Mouse (Mus musculus) large intestine, adult 2 months (tissue): Measurements from ENCODE around the gene Myo15b. TPM values are rescaled to one million over a fixed set of nuclear protein-coding genes. Genes with fewer than 3 reads are reported as not detected.

Experiments used
- DNase-seq: peaks from one replicate; pipeline ENCODE4 v3.0.0-alpha.2; 2012; ENCODE audit warnings: low read depth, low spot score
- WGBS: fragments of 180-500 bp; shearing (Covaris S2); methylation state at CpG from one replicate; pipeline ENCODE4 v1.1.7; 2018; 5-methylcytosine and 5-hydroxymethylcytosine counted together
- polyA plus RNA-seq: library from polyadenylated mRNA; depleted of rRNA; stranded (reverse); fragments of >200 nt; gene quantifications from 2 replicates; pipeline ENCODE4 v1.2.3, GENCODE M21; 2012

The Myo15b gene
- polyA plus RNA-seq, 1 experiment, result 696 TPM

- DNase-seq, result no peak
- WGBS, result 59% methylated on average over 13 of the region's 13 CpGs
These were observed 270 bp upstream of the Myo15b start for GRCm38 (mm10) chr11:115857936-115858335.

GRCm38 (mm10) chr11:115859143-115859945, 1.1 kb downstream of the Myo15b start:
- DNase-seq, result no peak
- WGBS, result 1% methylated on average over 74 of the region's 75 CpGs

GRCm38 (mm10) chr11:115863895-115864294, 5.7 kb downstream of the Myo15b start:
- DNase-seq, result no peak
- 75% methylated on average over 8 of the region's 8 CpGs for WGBS

GRCm38 (mm10) chr11:115869393-115869792, 11.2 kb downstream of the Myo15b start:
- 32% methylated on average over 8 of the region's 8 CpGs for WGBS
- peak; percentile 78 for DNase-seq

- peak; percentile 79 for DNase-seq
- 29% methylated on average over 4 of the region's 4 CpGs for WGBS
These were observed 14.2 kb downstream of the Myo15b start for GRCm38 (mm10) chr11:115872437-115872836.

- 88% methylated on average over 3 of the region's 3 CpGs for WGBS
- no peak for DNase-seq
These were observed 17.7 kb downstream of the Myo15b start for GRCm38 (mm10) chr11:115875935-115876334.

GRCm38 (mm10) chr11:115876438-115876837, 18.2 kb downstream of the Myo15b start:
- no peak for DNase-seq
- WGBS, result 68% methylated on average over 5 of the region's 5 CpGs

- 23% methylated on average over 6 of the region's 6 CpGs for WGBS
- peak; percentile 91 for DNase-seq
These were observed 19.1 kb downstream of the Myo15b start for GRCm38 (mm10) chr11:115877174-115877755.

GRCm38 (mm10) chr11:115878071-115878470, 19.9 kb downstream of the Myo15b start:
- peak; percentile 69 for DNase-seq
- WGBS, result 35% methylated on average over 8 of the region's 8 CpGs

- WGBS, result 24% methylated on average over 5 of the region's 5 CpGs
- no peak for DNase-seq
These were observed 22.8 kb downstream of the Myo15b start for GRCm38 (mm10) chr11:115881002-115881401.

GRCm38 (mm10) chr11:115883251-115883650, 25.0 kb downstream of the Myo15b start:
- 49% methylated on average over 17 of the region's 17 CpGs for WGBS
- DNase-seq, result no peak

GRCm38 (mm10) chr11:115884361-115884760, 26.2 kb downstream of the Myo15b start:
- 50% methylated on average over 3 of the region's 3 CpGs for WGBS
- no peak for DNase-seq

- DNase-seq, result no peak
- 52% methylated on average over 11 of the region's 11 CpGs for WGBS
These were observed 27.1 kb downstream of the Myo15b start for GRCm38 (mm10) chr11:115885281-115885680.

GRCm38 (mm10) chr11:115886446-115886845, 28.2 kb downstream of the Myo15b start:
- no peak for DNase-seq
- 92% methylated on average over 11 of the region's 11 CpGs for WGBS

- WGBS, result 90% methylated on average over 5 of the region's 5 CpGs
- DNase-seq, result no peak
These were observed 29.8 kb downstream of the Myo15b start for GRCm38 (mm10) chr11:115888020-115888419.

GRCm38 (mm10) chr11:115889159-115889558, 31.0 kb downstream of the Myo15b start:
- no peak for DNase-seq

GRCm38 (mm10) chr11:115892213-115892612, 34.0 kb downstream of the Myo15b start:
- DNase-seq, result no peak
- WGBS, result 79% methylated on average over 6 of the region's 6 CpGs

More at GRCm38 (mm10) chr11:115889159-115889558, 31.0 kb downstream of the Myo15b start:
- 89% methylated on average over 6 of the region's 6 CpGs for WGBS

- WGBS, result 85% methylated on average over 9 of the region's 9 CpGs
- no peak for DNase-seq
These were observed 34.9 kb downstream of the Myo15b start for GRCm38 (mm10) chr11:115893071-115893470.

GRCm38 (mm10) chr11:115894755-115895520, 36.7 kb downstream of the Myo15b start:
- WGBS, result 75% methylated on average over 14 of the region's 14 CpGs
- no peak for DNase-seq

- 86% methylated on average over 7 of the region's 7 CpGs for WGBS
- DNase-seq, result no peak
These were observed 40.2 kb downstream of the Myo15b start for GRCm38 (mm10) chr11:115898446-115898845.
